Mouse (Mus musculus) WW6 (cell line): ENCODE data around the gene Fcgr4.
"Not testable (repeated sequence)": the region's sequence is repeated elsewhere in the genome, so short reads cannot be mapped to it uniquely, and the experiment has no call there.

Source experiments
- DNase-seq: peaks from one replicate; pipeline ENCODE4 v3.0.0-alpha.2; 2013; ENCODE audit warnings: low read depth, low spot score

The Fcgr4 gene

GRCm38 (mm10) chr1:171018737-171019136, at the start of gene Fcgr4:
Fcgr4 (plus strand) TSS chr1:171018920.
- no peak for DNase-seq

GRCm38 (mm10) chr1:170972494-170972893, 46.2 kb upstream of the Fcgr4 start:
- no peak for DNase-seq

GRCm38 (mm10) chr1:170972936-170973335, 45.8 kb upstream of the Fcgr4 start:
- DNase-seq: no peak

DNA sequence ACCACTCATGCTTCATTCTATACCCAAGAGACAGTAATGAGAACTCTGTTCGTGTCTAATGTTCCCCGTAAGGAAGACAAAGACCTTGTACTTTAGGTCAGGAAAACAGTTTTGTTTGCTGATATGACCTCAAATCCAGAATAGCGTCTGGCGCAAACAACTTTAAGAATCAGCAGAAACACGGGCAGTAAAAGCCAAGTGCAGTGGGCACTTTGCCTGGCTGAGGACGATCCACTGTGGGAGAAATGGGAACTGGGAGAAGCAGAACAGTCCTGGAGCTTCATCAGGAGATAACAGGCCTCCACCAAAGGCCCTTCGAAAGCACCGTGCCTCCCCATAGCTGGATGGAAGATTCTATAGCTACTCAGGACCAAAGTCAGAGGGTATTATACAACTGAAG, 44.5 kb upstream of the Fcgr4 start:
- DNase-seq: no peak

- DNase-seq: no peak
Measured at GRCm38 (mm10) chr1:170974736-170975135, 44.0 kb upstream of the Fcgr4 start.

GRCm38 (mm10) chr1:170975350-170975749, 43.4 kb upstream of the Fcgr4 start:
- DNase-seq: not testable (repeated sequence)

GRCm38 (mm10) chr1:170975751-170976161, 43.0 kb upstream of the Fcgr4 start:
- DNase-seq: no peak

- DNase-seq: no peak
Measured at GRCm38 (mm10) chr1:170976447-170976846, 42.3 kb upstream of the Fcgr4 start, which contains the start of gene Fcgr2b. Fcgr2b (minus strand) TSS chr1:170976547.

DNA sequence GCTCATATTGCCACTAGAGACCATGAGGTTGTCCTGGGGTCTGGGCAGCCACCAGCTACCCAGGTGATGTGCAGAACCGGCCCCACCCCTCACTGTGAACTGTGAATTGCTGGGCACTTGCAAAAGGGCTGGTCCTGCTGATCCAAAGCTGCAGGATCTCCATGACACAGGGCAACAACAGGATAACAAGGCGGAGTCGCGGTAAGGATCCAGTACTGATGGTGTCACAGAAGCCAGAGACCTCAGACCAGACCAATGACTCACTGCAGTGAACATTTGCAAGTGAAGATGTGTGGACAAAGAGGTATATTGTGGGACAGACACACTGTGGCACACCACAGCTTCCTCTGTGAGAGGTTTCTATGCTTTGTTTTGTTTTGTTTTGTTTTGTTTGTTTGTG, 40.1 kb upstream of the Fcgr4 start:
- no peak for DNase-seq

DNA sequence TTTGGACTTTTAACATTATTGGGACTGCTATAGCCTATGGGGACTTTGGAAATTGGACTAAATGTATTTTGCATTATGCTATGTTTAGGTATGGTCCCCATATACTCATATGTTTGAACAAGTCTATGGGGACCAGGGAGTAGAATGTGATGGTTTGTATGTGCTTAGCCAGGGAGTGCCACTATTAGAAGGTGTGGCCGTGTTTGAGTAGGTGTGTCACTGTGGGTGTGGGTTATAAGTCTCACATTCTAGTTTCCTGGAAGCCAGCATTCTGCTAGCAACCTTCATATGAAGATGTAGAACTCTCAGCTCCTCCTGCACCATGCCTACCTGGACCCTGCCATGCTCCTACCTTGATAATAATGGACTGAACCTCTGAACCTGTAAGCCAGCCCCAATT, 37.0 kb upstream of the Fcgr4 start:
- not testable (repeated sequence) for DNase-seq

DNA sequence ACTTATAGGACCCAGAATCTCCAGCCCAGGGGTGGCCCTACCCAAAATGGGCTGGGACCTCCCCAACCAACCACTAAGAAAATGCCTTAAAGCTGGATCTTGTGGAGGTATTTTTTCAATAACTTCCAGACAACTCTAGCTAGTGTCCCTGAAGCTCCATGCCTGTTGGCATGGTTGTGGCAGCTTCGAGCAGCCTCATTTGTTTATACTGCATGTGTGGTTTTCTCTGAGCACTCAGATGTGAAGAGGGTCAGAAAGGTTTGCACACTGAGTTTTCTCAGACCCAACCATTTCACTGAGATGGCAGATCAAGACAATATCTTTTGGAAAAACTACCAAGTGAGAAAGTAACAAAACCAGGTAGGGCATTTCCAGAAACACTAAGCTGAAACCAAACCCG, 36.4 kb upstream of the Fcgr4 start:
- DNase-seq: no peak

DNA sequence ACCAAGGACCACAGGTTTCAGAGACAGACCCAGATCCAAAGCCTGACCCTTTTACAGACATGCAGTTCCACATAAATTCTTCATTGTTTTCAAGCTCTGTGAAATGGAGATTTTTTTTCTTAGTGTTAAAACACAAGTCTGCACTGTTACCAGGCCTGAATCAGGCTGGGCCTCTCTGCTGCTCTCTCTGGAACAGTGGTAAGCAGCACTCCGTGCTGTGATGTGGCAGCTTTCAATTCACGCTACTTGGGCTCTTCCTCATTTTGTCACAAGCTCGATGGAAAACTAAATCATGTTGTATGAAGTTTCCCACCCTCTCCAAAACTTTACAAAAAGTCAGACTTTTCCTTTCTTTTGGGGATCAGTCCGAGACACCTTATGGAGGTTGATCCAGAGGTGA, 35.7 kb upstream of the Fcgr4 start:
- DNase-seq: no peak

DNA sequence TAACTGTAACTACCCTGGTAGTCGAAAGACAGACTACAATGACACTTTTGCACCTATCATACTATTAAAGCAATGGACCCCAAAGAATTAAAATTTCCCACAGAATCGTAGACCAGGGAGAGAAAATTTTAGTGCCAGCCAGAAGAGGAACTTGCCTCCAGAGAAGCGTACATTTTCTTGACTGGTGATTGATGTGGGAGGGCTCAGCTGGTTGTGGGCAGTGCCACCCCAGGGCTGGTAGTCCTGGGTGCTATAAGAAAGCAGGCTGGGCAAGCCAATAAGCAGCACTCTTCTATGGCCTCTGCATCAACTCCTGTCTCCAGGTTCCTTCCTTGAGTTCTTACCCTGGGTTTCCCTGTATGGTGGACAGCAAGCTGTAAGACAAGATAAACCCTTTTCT, 33.6 kb upstream of the Fcgr4 start:
- no peak for DNase-seq

GRCm38 (mm10) chr1:170985861-170986260, 32.9 kb upstream of the Fcgr4 start:
- DNase-seq: no peak

DNA sequence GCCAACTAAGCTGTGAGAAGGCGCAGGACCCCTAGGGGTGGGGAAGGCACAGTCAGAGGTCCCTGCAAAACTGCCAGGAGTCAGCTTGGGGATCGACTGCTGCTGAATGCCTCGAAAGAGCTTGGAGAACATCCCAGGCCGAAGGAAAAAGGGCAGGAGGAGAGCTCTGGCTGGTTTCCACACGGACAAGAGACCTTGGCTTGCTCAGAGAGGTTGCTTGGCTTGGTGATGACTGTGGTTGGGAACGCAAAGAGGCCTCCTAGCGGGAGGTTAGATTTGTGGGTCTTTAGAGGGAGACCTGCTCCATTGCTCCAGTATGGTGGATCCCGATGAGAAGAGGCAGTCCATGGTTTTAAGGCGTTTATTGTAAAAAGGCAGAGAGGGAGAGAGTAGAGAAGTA, 29.1 kb upstream of the Fcgr4 start:
- no peak for DNase-seq

DNA sequence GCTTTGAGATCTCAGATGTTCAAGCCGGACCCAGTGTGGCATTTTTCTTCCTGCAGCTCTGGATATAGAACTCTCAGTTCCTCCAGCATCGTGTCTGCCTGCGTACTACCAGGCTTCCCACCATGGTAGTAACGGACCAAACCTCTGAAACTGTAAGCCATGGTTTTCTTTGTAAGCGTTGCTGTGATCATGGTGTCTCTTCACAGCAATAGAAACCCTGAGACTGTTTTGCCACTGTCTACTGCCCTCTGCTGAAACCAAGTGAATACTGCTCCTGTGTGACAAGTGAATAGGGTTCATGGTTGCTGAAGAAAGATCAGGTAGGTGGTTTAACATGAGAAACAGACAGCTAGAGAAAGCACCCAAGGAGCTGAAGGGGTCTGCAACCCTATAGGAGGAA, 26.2 kb upstream of the Fcgr4 start:
- no peak for DNase-seq

DNA sequence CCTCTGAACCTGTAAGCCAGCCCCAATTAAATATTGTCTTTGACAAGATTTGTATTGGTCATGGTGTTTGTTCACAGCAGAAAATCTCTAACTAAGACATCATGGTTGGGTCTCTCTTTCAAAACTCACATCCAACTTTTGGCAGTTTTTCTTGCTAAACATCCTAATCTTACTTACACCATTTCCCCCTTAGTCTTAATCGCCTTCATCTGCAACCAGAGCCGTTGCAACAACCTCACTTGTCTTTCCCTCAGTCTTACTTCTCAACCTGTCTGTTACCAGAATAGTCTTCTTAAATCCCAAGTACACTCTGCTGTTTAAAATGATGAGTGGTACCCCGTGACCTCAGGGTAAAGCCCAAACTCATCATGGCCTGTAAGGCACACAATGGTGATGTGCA, 22.7 kb upstream of the Fcgr4 start:
- DNase-seq: no peak

DNA sequence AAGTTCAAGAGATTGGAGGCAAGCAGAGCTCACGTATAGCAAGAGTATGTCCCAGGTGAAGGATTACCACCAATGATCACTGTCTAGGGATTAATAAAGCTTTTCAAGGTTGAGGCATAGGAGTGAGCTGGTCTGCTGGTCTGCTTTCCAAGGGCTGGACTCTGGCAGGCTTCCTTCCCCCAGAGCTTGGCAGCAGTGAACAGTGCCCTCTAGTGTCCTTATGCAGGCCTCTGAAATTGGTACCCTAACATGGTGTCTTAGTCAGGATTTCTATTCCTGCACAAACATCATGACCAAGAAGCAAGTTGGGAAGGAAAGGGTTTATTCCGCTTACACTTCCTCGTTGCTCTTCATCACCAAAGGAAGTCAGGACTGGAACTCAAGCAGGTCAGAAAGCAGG, 22.0 kb upstream of the Fcgr4 start:
- DNase-seq: no peak

DNA sequence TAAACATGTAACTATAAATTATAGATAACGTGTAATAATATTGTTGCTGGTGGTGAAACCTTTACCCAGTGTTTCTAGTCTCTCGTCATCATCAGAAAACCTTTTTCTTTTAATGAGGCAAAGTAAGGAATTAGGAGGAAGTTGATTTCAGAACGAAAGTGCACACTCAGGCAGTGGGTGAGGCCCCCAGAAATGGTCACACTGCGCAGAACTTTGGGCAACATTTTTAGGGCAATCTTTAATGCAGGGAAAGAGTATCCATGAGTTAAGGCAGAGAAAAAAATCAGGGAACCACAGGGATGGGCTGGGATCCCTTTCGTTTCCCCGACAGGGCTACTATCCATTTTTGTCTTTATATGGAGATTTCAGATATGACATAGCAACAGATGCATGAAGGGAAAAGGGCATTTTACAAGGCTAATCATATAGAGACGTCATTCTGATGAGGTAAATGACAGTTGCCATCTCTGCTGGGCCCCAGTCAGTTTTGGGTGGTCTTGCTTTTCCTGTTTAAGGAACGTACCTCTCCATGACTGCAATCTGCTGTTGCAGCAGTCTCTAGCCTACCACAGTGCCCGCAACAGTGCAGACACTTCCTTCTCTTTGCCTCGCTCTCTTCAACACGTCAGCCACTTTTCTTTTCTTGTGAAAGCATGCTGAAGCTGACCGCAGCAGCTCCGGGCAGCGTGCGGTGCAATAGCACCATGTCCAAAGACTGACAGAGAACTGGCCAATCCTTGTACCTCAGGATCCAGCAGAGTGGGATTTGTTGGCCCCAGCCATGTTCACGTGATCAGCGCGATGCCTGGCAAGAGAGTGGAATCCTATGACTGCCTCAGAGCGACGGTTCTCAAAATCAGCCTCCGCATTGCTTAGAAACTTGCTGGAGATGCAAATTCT, 20.7 kb upstream of the Fcgr4 start:
- DNase-seq: no peak

DNA sequence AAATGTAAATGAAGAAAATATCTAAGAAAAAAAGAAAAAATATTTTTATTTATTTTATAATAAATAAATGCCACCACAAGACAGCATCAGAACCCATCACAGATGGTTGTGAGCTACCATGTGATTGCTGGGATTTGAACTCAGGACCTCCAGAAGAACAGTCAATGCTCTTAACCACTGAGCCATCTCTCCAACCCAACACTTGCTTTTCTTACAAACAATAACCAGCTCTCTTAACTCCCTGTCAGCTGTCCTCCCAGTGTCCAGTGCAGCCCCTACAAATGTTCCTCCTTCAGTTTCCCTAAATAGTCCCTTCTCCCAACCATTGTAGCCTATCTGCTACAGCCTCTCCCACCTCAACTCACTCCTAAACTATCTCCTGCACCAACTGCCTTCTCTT, 18.9 kb upstream of the Fcgr4 start:
- no peak for DNase-seq

DNA sequence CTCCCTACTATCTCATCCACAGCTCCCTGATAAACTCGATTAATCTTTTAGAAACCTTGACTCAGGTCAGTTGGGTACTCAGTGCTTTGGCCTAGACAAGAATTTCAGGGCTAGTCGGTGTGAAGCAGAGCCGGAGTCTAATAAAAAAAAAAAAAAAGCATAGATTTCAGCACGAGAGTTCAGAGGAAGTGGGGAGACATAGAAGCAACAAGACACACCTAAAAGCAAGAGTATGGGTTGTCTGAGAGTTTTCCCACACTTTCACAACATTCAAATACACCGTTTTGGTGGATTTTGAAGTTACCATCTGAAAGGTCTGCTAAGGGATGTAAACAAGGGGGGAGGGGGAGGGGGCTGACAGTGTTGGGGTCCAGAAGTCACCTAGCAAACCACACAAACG, 13.6 kb upstream of the Fcgr4 start:
- no peak for DNase-seq

- no peak for DNase-seq
Measured at GRCm38 (mm10) chr1:171005586-171005985, 13.1 kb upstream of the Fcgr4 start.

DNA sequence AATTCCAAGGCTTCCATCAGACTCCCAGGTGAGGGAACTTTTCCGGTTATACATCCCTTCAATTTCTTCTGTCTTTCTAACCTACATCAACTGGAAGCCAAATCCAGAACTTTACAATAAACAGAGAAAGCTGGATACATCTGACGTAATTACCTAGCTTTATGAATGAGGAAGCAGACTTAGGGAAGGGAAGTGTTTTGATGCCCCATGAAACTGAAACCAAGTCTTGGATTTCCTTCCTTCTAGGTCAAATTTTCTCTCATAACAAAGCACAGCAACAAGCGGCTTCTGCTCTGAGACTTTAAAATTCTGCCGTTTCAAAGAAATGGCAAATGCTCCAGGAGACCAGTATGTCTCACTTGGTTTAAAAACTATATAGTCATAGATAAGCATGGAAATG, 12.4 kb upstream of the Fcgr4 start:
- DNase-seq: no peak

DNA sequence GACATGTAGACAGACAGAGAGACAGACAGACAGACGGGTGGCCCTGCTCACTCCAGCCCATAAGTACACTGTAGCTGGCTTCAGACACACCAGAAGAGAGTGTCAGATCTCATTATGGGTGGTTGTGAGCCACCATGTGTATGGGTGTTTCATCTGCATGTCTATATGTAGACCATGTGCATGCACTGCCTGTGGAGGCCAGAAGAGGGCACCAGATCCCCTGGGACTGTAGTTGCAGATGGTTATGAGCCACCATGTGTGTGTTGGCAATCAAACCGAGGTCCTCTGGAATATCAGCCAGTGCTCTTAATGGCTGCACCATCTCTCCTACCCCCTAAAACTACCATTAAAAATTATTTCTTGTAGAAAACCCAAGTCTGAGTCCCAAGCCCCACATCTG, 11.8 kb upstream of the Fcgr4 start:
- no peak for DNase-seq
